Mouse (Mus musculus) embryonic fibroblast, embryonic 13.5 days (primary cell): ENCODE measurements around the gene Gm13889. TPM values are rescaled to one million over a fixed set of nuclear protein-coding genes. Genes with fewer than 3 reads are reported as not detected.

Source experiments
- H3K27ac ChIP-seq: 2 replicates; pipeline ENCODE4 v1.5.1; 2012; ENCODE audit warnings: low read length, control low read depth, inconsistent platforms; ENCODE audit not compliant: insufficient read depth
- H3K4me1 ChIP-seq: 2 replicates; pipeline ENCODE4 v1.6.1; 2011; ENCODE audit warnings: low read length; ENCODE audit not compliant: control insufficient read depth, insufficient read depth
- H3K4me3 ChIP-seq: 2 replicates; pipeline ENCODE4 v1.5.1; 2011; ENCODE audit warnings: mild to moderate bottlenecking, control low read depth, low read length; ENCODE audit not compliant: insufficient read depth
- CTCF ChIP-seq: IDR thresholded peaks from 2 replicates; pipeline ENCODE4 v1.5.1; 2011; ENCODE audit warnings: mild to moderate bottlenecking, control low read depth, low read length, moderate library complexity, borderline replicate concordance; ENCODE audit not compliant: insufficient read depth
- POLR2A ChIP-seq: IDR thresholded peaks from 2 replicates; pipeline ENCODE4 v1.6.1; 2011; ENCODE audit warnings: low read depth, mild to moderate bottlenecking, control low read depth, low read length, moderate library complexity
- polyA plus RNA-seq: library from polyadenylated mRNA; stranded (reverse); fragments of >200 nt; gene quantifications from 2 replicates; pipeline ENCODE4 v1.2.4, GENCODE M21; 2011; ENCODE audit warnings: low read depth; ENCODE audit not compliant: missing spikeins, insufficient read length

Gm13889 gene
- polyA plus RNA-seq, 1 experiment = 0.76 TPM

GRCm38 (mm10) chr2:93957785-93958175 lies 779 bp upstream of the Gm13889 start:
- H3K4me1 ChIP-seq = no peaks in the 10 kb centered on the region; the same call in 1 of the 2 replicates
- TF ChIP-seq POLR2A = no peak
- no peak for TF ChIP-seq CTCF
- H3K4me3 ChIP-seq = no peak overlapping the region
- H3K27ac ChIP-seq = no peak overlapping the region

- Histone ChIP-seq H3K4me3 (peak overlapping the region; percentile 41), H3K4me1 (no peaks in the 10 kb centered on the region; the same call in 1 of the 2 replicates), H3K27ac (no peak overlapping the region)
- TF ChIP-seq CTCF (no peak), POLR2A (no peak)
Observed at GRCm38 (mm10) chr2:93956331-93956801, 635 bp downstream of the Gm13889 start.

DNA sequence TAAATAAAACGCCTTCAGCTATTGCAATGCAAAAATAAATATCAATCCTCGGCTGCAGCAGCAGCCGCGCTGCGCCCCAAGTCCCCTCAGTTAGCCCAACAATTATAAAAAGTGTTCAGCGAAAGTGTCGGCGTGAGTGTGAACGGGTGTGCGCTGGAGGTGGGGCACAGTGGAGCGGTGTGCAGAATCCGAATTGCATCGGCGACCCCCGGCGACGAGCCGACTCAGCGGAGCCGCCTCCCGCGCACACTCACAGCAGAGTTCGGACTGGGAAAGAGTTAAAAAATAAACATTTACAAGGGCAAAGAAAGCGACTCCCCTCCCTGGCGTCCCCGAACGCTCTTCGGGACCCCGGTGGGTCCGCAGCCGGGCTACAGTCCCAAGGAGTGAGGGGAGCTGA lies 1.1 kb downstream of the Gm13889 start:
- peak overlapping the region; percentile 41 for H3K4me3 ChIP-seq
- no peaks in the 10 kb centered on the region; the same call in 1 of the 2 replicates for H3K4me1 ChIP-seq
- no peak for TF ChIP-seq CTCF
- no peak for TF ChIP-seq POLR2A
- H3K27ac ChIP-seq = no peak overlapping the region

- no peak for TF ChIP-seq CTCF
- no peak for TF ChIP-seq POLR2A
- H3K27ac ChIP-seq = no peak overlapping the region
- H3K4me3 ChIP-seq = no peak overlapping the region
- H3K4me1 ChIP-seq = no peaks in the 10 kb centered on the region; the same call in 1 of the 2 replicates
Observed at GRCm38 (mm10) chr2:93954781-93955578, 2.0 kb downstream of the Gm13889 start.

- Histone ChIP-seq H3K4me3 (no peak overlapping the region), H3K27ac (no peak overlapping the region), H3K4me1 (no peaks in the 10 kb centered on the region; the same call in 1 of the 2 replicates)
- TF ChIP-seq CTCF = no peak
- no peak for TF ChIP-seq POLR2A
Observed at GRCm38 (mm10) chr2:93953726-93954125, 3.3 kb downstream of the Gm13889 start.

GRCm38 (mm10) chr2:93946976-93947375 lies 10.0 kb downstream of the Gm13889 start:
- no peak overlapping the region for H3K27ac ChIP-seq
- H3K4me1 ChIP-seq = no peaks in the 10 kb centered on the region
- TF ChIP-seq POLR2A (no peak), CTCF (no peak)
- H3K4me3 ChIP-seq = no peak overlapping the region

DNA sequence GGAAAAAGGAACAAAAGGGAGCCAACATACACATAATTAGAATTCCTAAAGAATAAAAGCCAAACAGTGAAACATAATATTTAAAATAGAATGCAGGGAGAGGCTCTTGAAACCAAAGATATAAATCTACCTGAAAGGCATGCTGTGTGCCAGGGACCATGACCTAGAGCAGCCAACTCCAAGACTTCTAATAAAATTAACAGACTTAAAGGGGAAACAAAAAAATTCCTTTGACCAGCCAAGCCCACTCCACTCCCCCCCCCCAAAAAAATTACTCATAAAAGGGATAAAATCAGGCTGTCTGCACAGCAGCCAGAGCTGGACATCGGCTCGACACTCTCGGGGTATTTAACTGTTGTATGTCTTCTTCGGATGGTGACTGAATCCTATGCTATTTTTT lies 12.1 kb downstream of the Gm13889 start:
- no peak for TF ChIP-seq CTCF
- no peak for TF ChIP-seq POLR2A
- Histone ChIP-seq H3K27ac (no peak overlapping the region), H3K4me1 (no peaks in the 10 kb centered on the region), H3K4me3 (no peak overlapping the region)

DNA sequence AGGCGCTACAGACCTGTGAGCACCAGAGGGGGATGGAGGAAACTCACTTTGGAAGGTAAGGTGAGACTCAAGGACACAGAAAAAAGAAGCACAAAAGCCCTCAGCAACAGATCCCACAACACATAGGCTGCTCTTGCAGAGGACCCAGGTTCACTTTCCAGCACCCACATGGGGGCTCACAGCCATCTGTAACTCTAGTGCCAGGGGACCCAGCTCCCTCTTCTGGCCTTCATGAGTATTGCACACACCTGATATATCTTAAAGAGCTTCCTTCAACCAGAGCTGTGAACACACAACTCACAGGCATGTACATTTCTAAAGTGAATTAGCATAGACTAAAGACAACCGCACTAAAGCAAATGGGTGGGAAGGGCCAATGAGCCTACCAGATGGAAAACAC lies 12.9 kb downstream of the Gm13889 start:
- Histone ChIP-seq H3K27ac (no peak overlapping the region), H3K4me1 (no peaks in the 10 kb centered on the region), H3K4me3 (no peak overlapping the region)
- TF ChIP-seq CTCF (no peak), POLR2A (no peak)

DNA sequence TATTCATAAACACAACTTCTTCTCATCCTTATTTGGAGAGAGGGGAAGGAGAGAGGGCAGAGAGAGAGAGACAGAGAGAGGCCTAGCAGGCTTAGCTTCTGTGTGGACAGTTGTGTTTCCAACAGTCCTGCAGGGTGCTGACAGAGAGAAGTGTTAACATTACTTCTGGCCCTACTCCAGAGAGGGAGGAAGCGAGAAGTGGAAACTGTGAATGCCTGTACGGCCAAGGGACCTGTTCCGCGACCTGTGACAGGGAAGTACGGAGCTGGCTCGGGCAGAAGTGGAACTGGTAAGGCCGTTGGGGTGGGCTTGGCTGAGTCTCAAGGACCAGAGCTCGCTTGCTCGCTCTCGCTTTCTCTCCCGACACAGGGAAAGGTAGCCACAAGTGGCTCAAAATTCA lies 15.3 kb downstream of the Gm13889 start:
- Histone ChIP-seq H3K4me3 (no peak overlapping the region), H3K27ac (no peak overlapping the region), H3K4me1 (no peaks in the 10 kb centered on the region)
- no peak for TF ChIP-seq POLR2A
- TF ChIP-seq CTCF = no peak

- Histone ChIP-seq H3K4me3 (no peak overlapping the region), H3K27ac (no peak overlapping the region), H3K4me1 (no peaks in the 10 kb centered on the region)
- no peak for TF ChIP-seq CTCF
- TF ChIP-seq POLR2A = no peak
Observed at GRCm38 (mm10) chr2:93938534-93938933, 18.5 kb downstream of the Gm13889 start.

GRCm38 (mm10) chr2:93928866-93929265 lies 28.1 kb downstream of the Gm13889 start:
- no peaks in the 10 kb centered on the region for H3K4me1 ChIP-seq
- H3K4me3 ChIP-seq = no peak overlapping the region
- TF ChIP-seq POLR2A (no peak), CTCF (no peak)
- no peak overlapping the region for H3K27ac ChIP-seq
